Mouse (Mus musculus) midbrain, embryonic 16.5 days (tissue): ENCODE results near the gene Pid1. TPM values are rescaled to one million over a fixed set of nuclear protein-coding genes. Genes with fewer than 3 reads are reported as not detected.

Source experiments
- ATAC-seq: fragments of 200-750 bp; cut with Nextera tagmentation; 2 replicates; pipeline ENCODE4 v1.8.0; 2017; ENCODE audit warnings: moderate TSS enrichment
- H3K27ac ChIP-seq: fragments of 300-500 bp; sonication (generic); 2 replicates; pipeline ENCODE4 v1.5.1; 2014; ENCODE audit warnings: mild to moderate bottlenecking, low read length, mixed read lengths
- H3K27me3 ChIP-seq: fragments of 300-500 bp; sonication (generic); 2 replicates; pipeline ENCODE4 v1.6.1; 2014; ENCODE audit warnings: low read depth, low read length, mixed read lengths; ENCODE audit not compliant: control insufficient read depth, insufficient read depth
- H3K36me3 ChIP-seq: fragments of 300-500 bp; sonication (generic); 2 replicates; pipeline ENCODE4 v1.6.1; 2014; ENCODE audit warnings: mild to moderate bottlenecking, low read length, moderate library complexity, mixed read lengths; ENCODE audit not compliant: control insufficient read depth, insufficient read depth
- H3K4me1 ChIP-seq: fragments of 300-500 bp; sonication (generic); 2 replicates; pipeline ENCODE4 v1.6.1; 2014; ENCODE audit warnings: mild to moderate bottlenecking, low read length, mixed read lengths; ENCODE audit not compliant: control insufficient read depth, insufficient read depth
- H3K4me2 ChIP-seq: fragments of 300-500 bp; sonication (generic); 2 replicates; pipeline ENCODE4 v1.6.1; 2014; ENCODE audit warnings: mild to moderate bottlenecking, low read length, mixed read lengths
- H3K4me3 ChIP-seq: fragments of 300-500 bp; sonication (generic); 2 replicates; pipeline ENCODE4 v1.5.1; 2014; ENCODE audit warnings: low read depth, mild to moderate bottlenecking, low read length, moderate library complexity, mixed read lengths
- H3K9ac ChIP-seq: fragments of 300-500 bp; sonication (generic); 2 replicates; pipeline ENCODE4 v1.6.1; 2014; ENCODE audit warnings: low read depth, low read length, mixed read lengths
- H3K9me3 ChIP-seq: fragments of 300-500 bp; sonication (generic); replicated peaks from 2 replicates; pipeline ENCODE4 v1.6.1; 2014; ENCODE audit warnings: mild to moderate bottlenecking, low read length, mixed read lengths; ENCODE audit not compliant: control insufficient read depth, poor library complexity, severe bottlenecking
- WGBS: fragments of 180-500 bp; shearing (Covaris S2); extraction: QIAGEN DNeasy Blood & Tissue Kit; methylation state at CpG from one replicate; pipeline ENCODE4 v1.1.7; 2014; 5-methylcytosine and 5-hydroxymethylcytosine counted together
- polyA plus RNA-seq: library from polyadenylated mRNA; unstranded; fragments of >200 nt; fragmentation: Nextera tagmentation; extraction: Ambion mirVana; gene quantifications from 2 replicates; pipeline ENCODE4 v1.2.1, GENCODE M21; 2015

Pid1 gene
- polyA plus RNA-seq, 1 experiment from 2014 or later = 82.7 TPM

DNA sequence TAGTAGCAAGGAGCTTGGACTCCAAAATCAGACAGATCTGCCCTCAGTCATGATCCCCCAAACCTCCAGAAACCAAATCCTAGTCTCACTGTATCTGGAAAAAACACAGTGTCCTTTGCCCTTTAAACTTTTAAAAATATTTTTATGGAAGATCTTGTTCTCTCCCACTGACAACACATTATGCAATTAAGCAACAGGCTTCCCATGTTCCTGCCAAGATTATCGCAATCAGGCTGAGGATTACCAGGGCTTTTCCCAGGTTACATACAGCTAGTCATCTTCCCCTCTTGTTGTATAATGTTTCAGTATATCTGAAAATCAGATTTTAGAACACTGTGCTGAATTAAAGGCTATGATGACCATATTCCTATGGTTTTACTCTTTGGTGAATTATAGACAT lies 64.3 kb downstream of the Pid1 start:
- no peak for ATAC-seq

DNA sequence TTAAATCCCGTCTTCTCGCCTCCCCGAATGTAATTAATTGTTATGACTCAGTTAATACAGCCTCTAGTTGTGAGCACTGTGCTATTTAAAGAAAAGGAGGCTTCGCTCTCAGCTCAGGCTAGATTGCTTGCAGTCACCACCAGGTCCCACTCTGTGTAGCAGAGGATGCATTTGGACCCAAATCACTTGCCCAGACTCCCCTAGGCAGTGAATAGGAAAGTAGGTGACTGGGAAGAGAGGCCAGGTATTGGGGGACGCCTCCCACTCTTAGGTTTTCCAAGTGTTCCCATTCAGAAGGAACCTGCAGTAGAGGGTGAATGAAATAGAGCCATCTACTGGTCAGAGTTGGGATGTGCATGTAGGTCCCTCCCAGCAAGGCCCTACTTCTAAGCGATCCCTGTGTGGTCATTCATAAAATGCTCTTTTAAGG lies 77.3 kb downstream of the Pid1 start:
- Histone ChIP-seq H3K4me1 (peaks cover 19% of the 10 kb centered on the region), H3K36me3 (no peaks in the 10 kb centered on the region), H3K4me3 (no peak overlapping the region), H3K27me3 (no peaks in the 10 kb centered on the region), H3K27ac (peak overlapping the region; percentile 29; the same call in 1 of the 2 replicates), H3K4me2 (no peak overlapping the region), H3K9me3 (no peaks in the 10 kb centered on the region), H3K9ac (no peak overlapping the region)
- peak; percentile 63 for ATAC-seq
- WGBS = 20% methylated on average over 6 of the region's 6 CpGs

More for the DNA sequence above, 64.3 kb downstream of the Pid1 start:
- Histone ChIP-seq H3K4me1 (no peaks in the 10 kb centered on the region), H3K27me3 (no peaks in the 10 kb centered on the region), H3K27ac (no peak overlapping the region), H3K4me2 (no peak overlapping the region), H3K9me3 (no peaks in the 10 kb centered on the region), H3K4me3 (no peak overlapping the region), H3K9ac (no peak overlapping the region), H3K36me3 (no peaks in the 10 kb centered on the region)
- 79% methylated on average over 1 of the region's 1 CpGs for WGBS

GRCm38 (mm10) chr1:84285620-84286019 lies 78.4 kb downstream of the Pid1 start:
- H3K36me3 ChIP-seq = no peaks in the 10 kb centered on the region
- WGBS = 87% methylated on average over 7 of the region's 7 CpGs

DNA sequence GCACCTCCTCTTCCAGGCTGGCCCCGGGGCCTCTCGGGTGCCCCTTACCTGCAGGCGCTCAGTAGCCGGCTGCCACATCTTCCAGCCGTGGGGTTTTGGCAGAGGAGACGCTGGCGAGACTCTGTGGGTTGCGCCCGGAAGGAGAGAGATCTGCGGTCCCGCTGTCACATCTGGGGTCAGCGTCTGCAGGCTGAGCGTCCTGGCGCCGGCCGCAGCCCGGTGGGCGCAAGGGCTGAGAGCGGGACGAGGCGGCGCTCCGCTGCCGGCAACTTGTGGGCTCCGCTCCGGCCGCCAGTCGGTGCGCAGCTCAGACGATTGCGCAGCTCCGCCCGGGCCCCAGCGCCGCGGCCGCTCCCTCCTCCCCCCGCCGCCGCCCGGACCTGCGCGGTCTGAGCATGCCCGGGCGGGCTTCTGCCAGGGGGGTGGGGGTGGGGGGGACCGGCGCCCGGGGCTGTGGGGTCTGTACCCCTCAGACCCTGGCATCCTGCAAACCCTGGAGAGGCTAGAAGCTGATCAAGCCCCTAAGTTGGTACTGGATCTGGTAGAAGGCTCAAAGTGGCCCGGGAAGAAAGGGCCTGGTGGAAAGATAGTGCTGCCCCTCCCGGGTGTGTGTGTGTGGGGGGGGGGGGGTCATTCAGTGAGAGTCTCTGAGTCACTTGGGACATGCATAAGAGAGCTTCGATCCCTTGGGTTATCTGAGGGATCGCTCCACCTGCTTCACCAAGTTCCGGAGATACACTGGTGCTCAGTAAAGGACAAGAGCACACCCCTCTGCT lies 79.5 kb downstream of the Pid1 start:
- WGBS = 2% methylated on average over 38 of the region's 53 CpGs
- peak overlapping the region; percentile 83 for H3K4me3 ChIP-seq
- H3K9ac ChIP-seq = peak overlapping the region; percentile 90
- ATAC-seq = peak; percentile 93
- H3K4me2 ChIP-seq = peak overlapping the region; percentile 85
- peak overlapping the region; percentile 51; the same call in 1 of the 2 replicates for H3K27ac ChIP-seq
- no peaks in the 10 kb centered on the region for H3K9me3 ChIP-seq
- H3K27me3 ChIP-seq = no peaks in the 10 kb centered on the region
- H3K36me3 ChIP-seq = no peaks in the 10 kb centered on the region
- H3K4me1 ChIP-seq = peaks cover 24% of the 10 kb centered on the region

More at GRCm38 (mm10) chr1:84285620-84286019, 78.4 kb downstream of the Pid1 start:
- no peaks in the 10 kb centered on the region for H3K9me3 ChIP-seq
- peaks cover 24% of the 10 kb centered on the region for H3K4me1 ChIP-seq
- ATAC-seq = no peak
- H3K27me3 ChIP-seq = no peaks in the 10 kb centered on the region
- H3K4me3 ChIP-seq = no peak overlapping the region
- no peak overlapping the region for H3K27ac ChIP-seq
- no peak overlapping the region for H3K4me2 ChIP-seq
- no peak overlapping the region for H3K9ac ChIP-seq

GRCm38 (mm10) chr1:84283119-84283518 lies 80.9 kb downstream of the Pid1 start:
- 7% methylated on average over 2 of the region's 2 CpGs for WGBS
- Histone ChIP-seq H3K4me2 (peak overlapping the region; percentile 85), H3K27me3 (no peaks in the 10 kb centered on the region), H3K36me3 (no peaks in the 10 kb centered on the region), H3K4me3 (peak overlapping the region; percentile 83), H3K9me3 (no peaks in the 10 kb centered on the region), H3K27ac (no peak overlapping the region), H3K9ac (0 out of 2 replicates have a peak overlapping the region, but pooled peaks have one; percentile 27), H3K4me1 (peaks cover 24% of the 10 kb centered on the region)
- ATAC-seq = no peak

DNA sequence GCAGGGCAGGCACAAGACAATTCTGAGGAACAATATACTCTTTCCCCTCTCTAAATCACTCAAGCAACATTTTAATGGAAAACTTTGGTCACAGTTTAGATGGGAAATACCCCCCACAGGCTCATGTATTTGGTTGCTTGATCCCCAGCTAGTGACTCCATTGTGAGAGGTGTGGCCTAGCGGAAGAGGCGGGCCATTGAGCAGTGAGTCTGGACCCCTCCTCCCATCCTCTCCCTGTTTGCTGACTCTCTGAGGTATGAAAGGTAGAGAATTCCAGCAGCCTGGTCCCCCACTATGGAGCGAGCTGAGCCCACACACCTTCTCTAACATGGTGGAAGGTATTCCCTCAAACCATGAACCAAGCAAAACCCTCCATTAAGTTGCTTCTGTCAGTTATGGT lies 83.8 kb downstream of the Pid1 start:
- Histone ChIP-seq H3K4me2 (no peak overlapping the region), H3K36me3 (no peaks in the 10 kb centered on the region), H3K9me3 (no peaks in the 10 kb centered on the region), H3K27ac (no peak overlapping the region), H3K9ac (no peak overlapping the region), H3K4me3 (no peak overlapping the region), H3K4me1 (peaks cover 18% of the 10 kb centered on the region), H3K27me3 (no peaks in the 10 kb centered on the region)
- no peak for ATAC-seq
- WGBS = 92% methylated on average over 3 of the region's 3 CpGs

- no peak for ATAC-seq
- Histone ChIP-seq H3K27ac (no peak overlapping the region), H3K4me2 (no peak overlapping the region), H3K9ac (no peak overlapping the region), H3K4me3 (no peak overlapping the region), H3K4me1 (peaks cover 16% of the 10 kb centered on the region), H3K9me3 (no peaks in the 10 kb centered on the region), H3K36me3 (no peaks in the 10 kb centered on the region), H3K27me3 (no peaks in the 10 kb centered on the region)
- WGBS = 85% methylated on average over 7 of the region's 7 CpGs
These were observed 85.4 kb downstream of the Pid1 start for GRCm38 (mm10) chr1:84278359-84279255.

DNA sequence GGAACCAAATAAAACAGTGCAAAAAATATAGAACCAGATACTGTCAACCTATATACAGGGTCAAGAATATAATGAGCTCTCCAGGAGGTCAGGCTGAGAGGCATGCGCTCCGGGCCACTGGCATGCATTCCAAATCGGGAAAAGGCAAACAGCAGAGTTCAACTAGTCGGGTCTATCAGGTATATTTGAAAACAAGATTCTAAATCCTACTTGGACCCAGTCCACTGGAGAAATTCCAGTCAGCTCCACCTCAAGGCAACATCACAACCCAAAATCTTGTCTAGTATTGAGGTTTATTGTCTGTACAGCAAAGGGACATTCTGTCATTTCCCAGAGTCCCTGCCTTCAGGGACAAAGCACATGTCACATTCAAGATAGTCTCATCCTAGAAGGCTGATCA lies 91.0 kb downstream of the Pid1 start:
- Histone ChIP-seq H3K27me3 (no peaks in the 10 kb centered on the region), H3K4me2 (no peak overlapping the region), H3K9ac (no peak overlapping the region), H3K4me1 (no peaks in the 10 kb centered on the region), H3K9me3 (no peaks in the 10 kb centered on the region), H3K27ac (no peak overlapping the region), H3K36me3 (no peaks in the 10 kb centered on the region), H3K4me3 (no peak overlapping the region)
- 75% methylated on average over 4 of the region's 4 CpGs for WGBS
- no peak for ATAC-seq
